8 mouse cellular contexts compared by ENCODE assay signal in the genomic region with DNA sequence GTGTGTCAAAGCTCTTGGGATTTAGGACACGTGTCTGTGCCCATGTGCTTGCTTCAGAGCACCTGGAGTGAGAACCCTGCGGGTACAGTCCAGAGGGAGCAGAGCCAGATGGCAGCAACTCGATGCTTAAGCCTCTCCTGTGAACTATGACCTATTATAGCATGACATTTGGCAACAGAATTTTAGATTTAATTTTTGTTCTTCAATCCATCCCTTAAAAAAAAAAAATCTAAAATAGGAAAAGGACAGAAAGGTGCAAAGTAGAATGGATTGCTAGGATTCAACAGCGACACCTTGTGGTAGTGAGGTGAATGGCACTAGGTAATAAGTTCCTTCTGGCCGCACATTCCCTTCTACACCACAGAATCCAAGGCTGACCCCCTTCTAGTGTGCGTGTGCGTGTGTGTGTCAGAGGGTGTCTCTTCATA. TPM values are rescaled to one million over a fixed set of nuclear protein-coding genes. Genes with fewer than 3 reads are reported as not detected.
DNase-seq lines count a peak whose midpoint lies in the region; ATAC-seq lines count a peak whose summit lies in the region.

No protein-coding gene starts in this region.

- H3K9ac ChIP-seq in heart, embryonic 11.5 days (ENCODE audit: low read depth, low read length), result no peak overlapping the region
- H3K9ac ChIP-seq in heart, embryonic 16.5 days (ENCODE audit: low read length), result no peak overlapping the region

- no peaks in the 10 kb centered on the region for H3K4me1 ChIP-seq in heart, embryonic 11.5 days (ENCODE audit: control insufficient read depth, insufficient read depth, low read length)
- no peaks in the 10 kb centered on the region for H3K4me1 ChIP-seq in heart, embryonic 16.5 days (ENCODE audit: control insufficient read depth, insufficient read depth, low read length)

- H3K4me2 ChIP-seq in heart, embryonic 11.5 days, result no peak overlapping the region
- H3K4me2 ChIP-seq in heart, embryonic 16.5 days (ENCODE audit: low read depth, low read length), result no peak overlapping the region

- no peaks in the 10 kb centered on the region for H3K9me3 ChIP-seq in heart, embryonic 11.5 days (replicated peaks; ENCODE audit: control insufficient read depth, low read length)
- no peaks in the 10 kb centered on the region for H3K9me3 ChIP-seq in heart, embryonic 16.5 days (replicated peaks; ENCODE audit: control insufficient read depth, low read length)

- H3K4me3 ChIP-seq in heart, embryonic 11.5 days (ENCODE audit: low read depth, low read length), result no peak overlapping the region
- no peak overlapping the region for H3K4me3 ChIP-seq in heart, embryonic 16.5 days (ENCODE audit: low read length)

- H3K27ac ChIP-seq in heart, embryonic 11.5 days (ENCODE audit: low read depth, low read length), result no peak overlapping the region
- H3K27ac ChIP-seq in heart, embryonic 16.5 days (ENCODE audit: low read length), result no peak overlapping the region

- WGBS in heart, embryonic 11.5 days (ENCODE audit: insufficient replicate concordance), result 26% methylated on average over 7 of the region's 7 CpGs
- WGBS in heart, embryonic 16.5 days, result 31% methylated on average over 7 of the region's 7 CpGs

- H3K27me3 ChIP-seq in heart, embryonic 11.5 days (ENCODE audit: control insufficient read depth, insufficient read depth, low read length), result no peaks in the 10 kb centered on the region
- H3K27me3 ChIP-seq in heart, embryonic 16.5 days (ENCODE audit: control insufficient read depth, insufficient read depth, low read length), result no peaks in the 10 kb centered on the region

- ATAC-seq in heart, embryonic 11.5 days (replicated peaks; ENCODE audit: insufficient number of reproducible peaks, low FRiP score, low TSS enrichment), result no peak
- peak; percentile 23; the same call in 1 of the 2 replicates for ATAC-seq in heart, embryonic 16.5 days (replicated peaks; ENCODE audit: extremely low read depth, insufficient read depth, low FRiP score)
- peak; percentile 79 for ATAC-seq in megakaryocyte, adult 5-6 weeks (ENCODE audit: poor library complexity, severe bottlenecking)

- no peaks in the 10 kb centered on the region for H3K36me3 ChIP-seq in heart, embryonic 11.5 days (ENCODE audit: control insufficient read depth, insufficient read depth, low read length)
- H3K36me3 ChIP-seq in heart, embryonic 16.5 days (ENCODE audit: control insufficient read depth, insufficient read depth), result no peaks in the 10 kb centered on the region

- peak; percentile 38 to 85 for DNase-seq in heart, adult 18-20 months
- peak; percentile 92 for DNase-seq in adipocyte (ENCODE audit: low spot score)
- DNase-seq in cerebellum, postnatal 4 days (ENCODE audit: low spot score in 2 of 2), result peak; percentile 51 to 73
- peak; percentile 28 for DNase-seq in layer of hippocampus, adult 9-11 months
- DNase-seq in skeletal muscle tissue, adult 2 months (ENCODE audit: low read depth, low spot score), result peak; percentile 48

RNA-seq across cellular contexts. Expression of a gene that starts 39.7 kb away (rescaled TPM):
- total RNA-seq in heart, adult 18-20 months (2021), result 100 to 1,000 TPM; 157 to 166 TPM
- polyA plus RNA-seq in heart, embryonic 11.5 days (2014; fragmentation: Nextera tagmentation; extraction: Ambion mirVana), result 168 and 176 TPM in 2 replicates
- polyA plus RNA-seq in heart, embryonic 16.5 days (2015; fragmentation: Nextera tagmentation; extraction: Ambion mirVana), result 208 and 212 TPM in 2 replicates
- 85.5 and 98.8 TPM in 2 replicates for total RNA-seq in megakaryocyte, adult 5-6 weeks (2015)
- total RNA-seq in megakaryocyte, adult 5-6 weeks (2017), result 91.9 and 104 TPM in 2 replicates

Comparison
In these comparisons a context has a peak if more than half of its experiments do, and no peak if none do; other contexts are left out.
1. DNase-seq: peak in every context shown above with its lines; median percentile 92 in adipocyte; 62 in cerebellum, postnatal 4 days; 62 in heart, adult 18-20 months; 48 in skeletal muscle tissue, adult 2 months; 28 in layer of hippocampus, adult 9-11 months.